Mouse (Mus musculus) neural tube, embryonic 12.5 days (tissue): ENCODE data around the gene Nol4l. TPM values are rescaled to one million over a fixed set of nuclear protein-coding genes. Genes with fewer than 3 reads are reported as not detected.
A peak's percentile ranks its signal among the peaks of the same experiment; 100 is the strongest.

Source experiments
- ATAC-seq: fragments of 200-750 bp; cut with Nextera tagmentation; 2 replicates; pipeline ENCODE4 v1.8.0; 2017; ENCODE audit warnings: low read depth, mild to moderate bottlenecking, moderate TSS enrichment, moderate library complexity; ENCODE audit not compliant: low FRiP score
- H3K27ac ChIP-seq: fragments of 300-500 bp; sonication (generic); 2 replicates; pipeline ENCODE4 v1.5.1; 2016
- H3K27me3 ChIP-seq: fragments of 300-500 bp; sonication (generic); replicated peaks from 2 replicates; pipeline ENCODE4 v1.6.1; 2016; ENCODE audit warnings: mild to moderate bottlenecking
- H3K36me3 ChIP-seq: fragments of 300-500 bp; sonication (generic); 2 replicates; pipeline ENCODE4 v1.6.1; 2016; ENCODE audit warnings: mild to moderate bottlenecking
- H3K4me1 ChIP-seq: fragments of 300-500 bp; sonication (generic); 2 replicates; pipeline ENCODE4 v1.6.1; 2016
- H3K4me2 ChIP-seq: fragments of 300-500 bp; sonication (generic); replicated peaks from 2 replicates; pipeline ENCODE4 v1.6.1; 2016; ENCODE audit warnings: mild to moderate bottlenecking
- H3K4me3 ChIP-seq: fragments of 300-500 bp; sonication (generic); 2 replicates; pipeline ENCODE4 v1.5.1; 2016
- H3K9ac ChIP-seq: fragments of 300-500 bp; sonication (generic); 2 replicates; pipeline ENCODE4 v1.6.1; 2016; ENCODE audit warnings: mild to moderate bottlenecking
- H3K9me3 ChIP-seq: fragments of 300-500 bp; sonication (generic); 2 replicates; pipeline ENCODE4 v1.6.1; 2016; ENCODE audit warnings: mild to moderate bottlenecking
- WGBS: fragments of 180-500 bp; shearing (Covaris S2); methylation state at CpG from one replicate; pipeline ENCODE4 v1.1.7; 2016; 5-methylcytosine and 5-hydroxymethylcytosine counted together
- polyA plus RNA-seq: library from polyadenylated mRNA; unstranded; fragments of >200 nt; fragmentation: Nextera tagmentation; extraction: Ambion mirVana; gene quantifications from 2 replicates; pipeline ENCODE4 v1.2.1, GENCODE M21; 2016

The Nol4l gene
- polyA plus RNA-seq, 1 experiment from 2014 or later: 39.9 TPM

DNA sequence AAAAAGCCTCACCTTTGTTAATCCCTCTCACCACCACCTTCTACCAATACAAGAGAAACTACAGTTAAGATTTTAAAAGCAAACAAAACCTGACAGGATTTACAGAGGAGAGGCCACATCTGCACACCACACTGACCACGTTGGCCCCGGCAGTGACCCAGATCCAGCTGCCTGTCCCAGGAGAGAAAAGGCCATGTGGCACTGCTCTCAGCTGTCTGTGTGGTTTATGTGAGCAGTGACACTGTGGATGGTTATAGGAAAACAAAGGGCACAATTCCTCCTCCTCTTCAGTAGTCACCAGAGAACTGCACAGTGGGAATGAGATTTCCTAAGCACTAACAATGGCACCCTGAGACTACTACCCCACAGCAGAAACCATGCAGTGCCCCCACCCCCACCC, 60.5 kb downstream of the Nol4l start:
- Histone ChIP-seq H3K4me1 (peaks cover 18% of the 10 kb centered on the region), H3K27ac (0 out of 2 replicates have a peak overlapping the region, but pooled peaks have one; percentile 0), H3K9me3 (no peaks in the 10 kb centered on the region), H3K36me3 (no peaks in the 10 kb centered on the region; the same call in 1 of the 2 replicates), H3K27me3 (no peaks in the 10 kb centered on the region), H3K4me3 (no peak overlapping the region), H3K4me2 (no peak overlapping the region), H3K9ac (no peak overlapping the region)
- 0 out of 2 replicates have a peak, but pooled peaks have one; percentile 41 for ATAC-seq
- WGBS: 38% methylated on average over 2 of the region's 2 CpGs

DNA sequence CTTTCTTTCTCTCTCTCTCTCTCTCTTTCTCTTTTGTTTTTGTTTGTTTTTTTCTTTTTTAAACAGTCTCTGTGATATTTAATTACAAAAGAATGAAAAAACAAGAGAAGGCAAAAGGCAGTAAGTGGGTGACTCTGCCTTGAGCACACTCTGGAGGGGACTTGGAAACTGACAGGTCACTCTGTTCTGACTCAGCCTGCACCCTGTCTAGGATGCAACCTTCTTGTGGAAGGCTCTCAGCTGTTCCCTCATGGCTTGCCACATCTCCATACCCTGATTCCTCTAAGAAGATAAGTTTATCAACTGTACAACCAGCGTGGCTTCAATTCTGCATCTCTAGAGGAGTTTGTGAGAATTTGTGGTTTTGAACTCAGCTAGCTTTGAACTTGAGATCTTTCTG, 62.4 kb downstream of the Nol4l start:
- Histone ChIP-seq H3K4me2 (no peak overlapping the region), H3K9ac (no peak overlapping the region), H3K4me3 (no peak overlapping the region), H3K27me3 (no peaks in the 10 kb centered on the region), H3K27ac (no peak overlapping the region), H3K4me1 (peaks cover 18% of the 10 kb centered on the region), H3K9me3 (no peaks in the 10 kb centered on the region), H3K36me3 (no peaks in the 10 kb centered on the region; the same call in 1 of the 2 replicates)
- 94% methylated on average over 1 of the region's 1 CpGs for WGBS
- no peak for ATAC-seq

DNA sequence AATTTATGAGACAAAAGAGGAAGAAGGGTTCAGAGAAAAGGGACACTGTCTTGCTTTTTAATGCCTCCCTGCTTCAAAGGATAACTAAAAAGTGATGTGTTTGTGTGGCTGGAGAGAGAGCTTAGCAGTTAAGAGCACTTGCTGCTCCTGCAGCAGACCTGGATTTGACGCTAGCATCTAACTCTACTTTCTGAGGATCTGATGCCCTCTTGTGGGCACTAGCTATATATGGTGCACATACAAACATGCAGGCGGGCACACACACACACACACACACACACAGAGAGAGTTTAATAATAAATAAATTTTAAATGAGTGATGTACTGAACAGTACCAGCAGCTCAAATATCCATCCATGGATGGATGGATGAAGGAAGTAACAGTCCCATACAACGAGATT, 66.5 kb downstream of the Nol4l start:
- Histone ChIP-seq H3K27ac (no peak overlapping the region), H3K4me1 (peaks cover 4% of the 10 kb centered on the region; the same call in 1 of the 2 replicates), H3K36me3 (no peaks in the 10 kb centered on the region; the same call in 1 of the 2 replicates), H3K9ac (no peak overlapping the region), H3K4me2 (no peak overlapping the region), H3K4me3 (no peak overlapping the region), H3K27me3 (no peaks in the 10 kb centered on the region), H3K9me3 (no peaks in the 10 kb centered on the region)
- ATAC-seq: no peak
- 79% methylated on average over 3 of the region's 3 CpGs for WGBS

DNA sequence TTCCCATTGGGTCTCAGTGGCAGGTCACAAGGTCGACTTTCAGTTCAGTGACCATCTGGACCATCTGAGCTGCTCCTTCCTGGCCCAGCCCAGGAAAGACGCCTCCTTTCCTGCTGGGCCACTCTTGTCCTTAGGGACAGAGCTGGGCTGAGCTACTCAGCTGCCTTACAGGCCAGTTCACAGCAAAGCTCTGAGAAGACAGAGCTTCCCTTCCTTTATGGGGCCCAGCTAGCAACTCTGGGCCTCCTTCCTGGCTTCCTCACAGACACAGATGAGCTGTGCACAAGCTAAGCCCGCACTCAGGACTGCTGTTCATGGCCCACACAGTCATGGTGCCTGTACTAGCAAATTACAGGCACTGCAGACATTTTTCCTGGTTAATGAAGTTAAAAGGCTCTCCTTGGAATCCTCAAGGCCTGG, 71.7 kb downstream of the Nol4l start:
- peaks cover 16% of the 10 kb centered on the region for H3K4me1 ChIP-seq
- H3K36me3 ChIP-seq: no peaks in the 10 kb centered on the region
- no peak overlapping the region for H3K4me2 ChIP-seq
- WGBS: 30% methylated on average over 3 of the region's 3 CpGs
- H3K9ac ChIP-seq: no peak overlapping the region
- no peaks in the 10 kb centered on the region for H3K27me3 ChIP-seq
- H3K9me3 ChIP-seq: no peaks in the 10 kb centered on the region
- H3K4me3 ChIP-seq: no peak overlapping the region
- H3K27ac ChIP-seq: no peak overlapping the region
- no peak for ATAC-seq

DNA sequence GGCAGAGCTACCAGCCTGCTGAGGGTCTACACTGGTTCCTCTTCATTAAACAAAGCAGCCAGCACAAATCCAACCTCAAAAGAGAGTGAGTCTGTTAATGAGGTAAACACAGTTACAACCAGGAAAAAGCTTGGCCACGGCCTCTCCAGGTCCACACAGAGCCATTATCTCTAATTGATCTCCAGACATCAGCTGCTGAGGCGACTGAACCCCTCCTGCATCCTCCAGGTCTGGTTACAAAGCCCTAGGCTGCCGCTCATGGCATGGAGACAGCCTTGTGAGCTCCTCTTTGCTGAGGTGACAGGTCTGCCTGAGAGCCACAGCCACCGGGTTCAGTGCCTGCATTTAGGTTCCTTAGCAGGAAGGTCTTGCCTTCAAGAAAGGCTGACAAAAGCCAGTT, 72.3 kb downstream of the Nol4l start:
- Histone ChIP-seq H3K9me3 (no peaks in the 10 kb centered on the region), H3K36me3 (no peaks in the 10 kb centered on the region), H3K4me3 (no peak overlapping the region), H3K9ac (no peak overlapping the region), H3K27ac (0 out of 2 replicates have a peak overlapping the region, but pooled peaks have one; percentile 16), H3K4me1 (peaks cover 16% of the 10 kb centered on the region), H3K27me3 (no peaks in the 10 kb centered on the region), H3K4me2 (no peak overlapping the region)
- 26% methylated on average over 4 of the region's 4 CpGs for WGBS
- ATAC-seq: no peak

DNA sequence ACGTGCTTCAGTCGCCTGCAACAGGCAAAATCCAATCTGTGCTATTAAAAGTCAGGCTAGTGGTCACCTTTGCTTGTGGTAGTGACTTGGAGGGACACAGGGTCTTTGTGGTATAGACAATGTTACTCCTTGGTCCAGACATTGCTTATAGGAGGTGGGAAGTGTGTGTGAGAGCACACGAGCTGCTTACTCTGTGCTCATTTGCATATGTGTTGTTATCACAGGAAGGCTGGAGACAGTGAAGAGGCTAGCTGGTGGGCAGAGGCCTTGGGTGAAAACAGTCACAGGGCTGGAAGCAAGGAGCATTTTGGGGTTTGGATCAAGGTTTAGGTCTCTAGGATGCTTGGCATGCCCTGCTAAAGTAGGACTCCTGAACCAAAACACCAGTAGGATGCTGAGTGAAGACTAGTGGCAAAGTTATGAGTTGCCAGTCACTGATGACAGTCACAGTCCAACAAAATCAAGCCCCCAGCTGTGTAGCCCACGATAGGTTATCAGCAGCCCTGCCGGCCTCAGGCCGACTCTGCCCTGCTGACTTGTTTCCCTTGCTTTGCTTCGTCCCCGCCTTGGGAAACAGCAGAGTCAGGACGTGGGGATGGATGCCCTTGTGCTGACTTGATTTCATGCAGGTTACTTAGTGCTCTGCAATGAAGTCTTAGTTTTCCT, 74.8 kb downstream of the Nol4l start:
- Histone ChIP-seq H3K4me1 (peaks cover 12% of the 10 kb centered on the region), H3K4me2 (no peak overlapping the region), H3K27me3 (no peaks in the 10 kb centered on the region), H3K36me3 (no peaks in the 10 kb centered on the region), H3K27ac (no peak overlapping the region), H3K9ac (no peak overlapping the region), H3K4me3 (no peak overlapping the region), H3K9me3 (no peaks in the 10 kb centered on the region)
- WGBS: 58% methylated on average over 9 of the region's 9 CpGs
- no peak for ATAC-seq

DNA sequence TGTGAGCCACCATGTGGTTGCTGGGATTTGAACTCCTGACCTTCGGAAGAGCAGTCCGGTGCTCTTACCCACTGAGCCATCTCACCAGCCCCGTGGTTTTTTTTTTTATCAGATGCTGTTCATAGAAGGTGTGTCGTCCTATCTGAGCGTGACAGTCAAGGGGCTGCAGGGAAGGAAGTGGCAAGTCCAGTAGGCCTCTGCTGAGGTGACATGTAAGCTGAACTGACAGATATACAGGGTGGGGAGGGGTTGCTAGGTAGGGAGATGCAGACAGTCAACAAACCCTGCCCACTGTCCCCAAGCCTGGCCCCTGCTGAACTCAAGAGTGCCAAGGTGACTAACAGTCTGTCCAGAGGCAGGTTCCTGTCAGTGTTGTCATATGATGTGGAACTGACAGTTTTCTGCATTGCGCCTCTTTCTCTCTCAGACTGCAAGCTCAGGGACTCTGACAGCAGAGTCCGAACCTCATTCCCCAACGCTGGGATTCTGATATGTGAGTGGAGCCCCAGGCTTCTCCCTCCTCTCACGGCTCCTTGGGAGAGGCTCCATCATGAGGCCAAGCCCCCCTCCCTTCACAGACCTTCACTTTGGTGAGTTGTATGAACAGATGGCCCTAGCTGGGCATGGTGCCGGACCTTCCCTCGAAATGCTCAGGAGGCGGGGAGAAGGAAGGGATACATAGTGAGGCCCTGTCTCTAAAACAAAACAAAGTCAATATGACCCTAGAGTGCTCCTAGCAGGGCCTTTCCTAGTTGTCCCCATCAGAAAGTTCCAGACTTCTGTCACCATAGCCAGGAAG, 75.6 kb downstream of the Nol4l start:
- no peaks in the 10 kb centered on the region for H3K9me3 ChIP-seq
- no peak overlapping the region for H3K4me3 ChIP-seq
- H3K27ac ChIP-seq: no peak overlapping the region
- no peaks in the 10 kb centered on the region for H3K36me3 ChIP-seq
- ATAC-seq: no peak
- H3K4me2 ChIP-seq: no peak overlapping the region
- peaks cover 12% of the 10 kb centered on the region for H3K4me1 ChIP-seq
- H3K27me3 ChIP-seq: no peaks in the 10 kb centered on the region
- H3K9ac ChIP-seq: no peak overlapping the region
- WGBS: 72% methylated on average over 12 of the region's 12 CpGs

DNA sequence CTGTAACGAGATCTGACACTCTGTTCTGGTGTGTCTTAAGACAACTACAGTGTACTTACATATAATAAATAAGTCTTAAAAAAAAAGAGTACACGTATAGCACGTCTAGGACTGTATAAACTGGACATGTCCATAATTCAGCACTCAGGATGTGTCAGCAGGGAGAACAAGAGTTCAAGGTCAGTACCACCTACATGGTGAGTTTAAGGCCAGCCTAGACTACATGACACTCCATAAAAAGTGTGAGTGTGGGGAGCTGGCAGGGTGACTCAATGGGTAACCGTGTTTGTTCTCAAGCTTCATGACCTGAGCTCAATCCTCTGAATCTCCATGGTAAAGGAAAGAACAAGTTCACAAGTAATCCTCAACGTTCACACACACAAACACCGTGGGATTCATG, 81.3 kb downstream of the Nol4l start:
- H3K4me3 ChIP-seq: no peak overlapping the region
- no peaks in the 10 kb centered on the region for H3K9me3 ChIP-seq
- H3K9ac ChIP-seq: no peak overlapping the region
- 83% methylated on average over 6 of the region's 6 CpGs for WGBS
- no peak overlapping the region for H3K27ac ChIP-seq
- H3K4me1 ChIP-seq: 0 out of 2 replicates have a peak, but pooled peaks cover 5% of the 10 kb centered on the region
- no peaks in the 10 kb centered on the region for H3K36me3 ChIP-seq
- no peaks in the 10 kb centered on the region for H3K27me3 ChIP-seq
- no peak overlapping the region for H3K4me2 ChIP-seq
- ATAC-seq: no peak

DNA sequence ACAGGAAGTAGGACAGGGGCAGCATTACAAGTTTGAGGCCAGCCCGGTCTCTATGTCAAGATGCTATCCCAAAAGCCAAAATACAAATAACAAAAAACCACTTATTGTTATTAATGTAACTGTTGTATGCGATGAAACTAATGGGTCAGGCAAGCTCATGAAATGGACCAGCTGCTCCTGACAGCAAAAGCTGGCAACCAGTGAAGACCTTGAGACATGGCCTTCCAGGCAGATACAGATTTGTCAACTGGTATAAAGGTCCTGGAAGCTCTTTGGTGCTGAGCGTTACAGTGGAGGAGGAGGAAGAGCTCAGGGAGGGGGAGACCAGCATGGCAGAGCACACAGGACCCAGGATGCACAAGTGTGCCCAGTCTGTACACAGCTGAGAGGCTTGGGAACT, 82.1 kb downstream of the Nol4l start:
- no peak overlapping the region for H3K9ac ChIP-seq
- no peaks in the 10 kb centered on the region for H3K9me3 ChIP-seq
- WGBS: 86% methylated on average over 3 of the region's 3 CpGs
- no peak overlapping the region for H3K27ac ChIP-seq
- no peak overlapping the region for H3K4me2 ChIP-seq
- H3K27me3 ChIP-seq: no peaks in the 10 kb centered on the region
- no peak for ATAC-seq
- no peaks in the 10 kb centered on the region for H3K36me3 ChIP-seq
- peaks cover 8% of the 10 kb centered on the region for H3K4me1 ChIP-seq
- no peak overlapping the region for H3K4me3 ChIP-seq

DNA sequence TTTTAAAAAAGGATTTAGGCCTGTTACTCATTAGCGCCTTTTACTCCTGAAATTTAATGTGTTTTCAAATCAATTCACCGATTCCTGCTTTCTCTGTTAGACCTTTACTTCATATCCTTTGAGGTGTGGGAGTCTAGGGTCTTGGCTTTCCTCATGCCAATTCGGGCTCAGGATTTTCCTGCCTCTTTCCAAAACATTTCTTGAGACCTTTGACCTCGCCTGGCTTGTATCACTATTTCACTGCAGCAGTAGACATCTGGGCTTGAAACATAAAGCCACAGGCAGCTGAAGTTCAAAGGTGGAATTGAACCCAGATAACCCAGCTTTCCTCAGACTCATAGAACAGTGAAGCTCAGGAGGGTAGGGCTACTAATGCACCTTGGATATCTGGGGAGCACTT, 83.3 kb downstream of the Nol4l start:
- 23% methylated on average over 4 of the region's 4 CpGs for WGBS
- Histone ChIP-seq H3K9me3 (no peaks in the 10 kb centered on the region), H3K4me3 (no peak overlapping the region), H3K27me3 (no peaks in the 10 kb centered on the region), H3K4me2 (peak overlapping the region; percentile 98; the same call in 1 of the 2 replicates), H3K9ac (no peak overlapping the region), H3K36me3 (no peaks in the 10 kb centered on the region), H3K27ac (no peak overlapping the region), H3K4me1 (peaks cover 20% of the 10 kb centered on the region)
- ATAC-seq: no peak

DNA sequence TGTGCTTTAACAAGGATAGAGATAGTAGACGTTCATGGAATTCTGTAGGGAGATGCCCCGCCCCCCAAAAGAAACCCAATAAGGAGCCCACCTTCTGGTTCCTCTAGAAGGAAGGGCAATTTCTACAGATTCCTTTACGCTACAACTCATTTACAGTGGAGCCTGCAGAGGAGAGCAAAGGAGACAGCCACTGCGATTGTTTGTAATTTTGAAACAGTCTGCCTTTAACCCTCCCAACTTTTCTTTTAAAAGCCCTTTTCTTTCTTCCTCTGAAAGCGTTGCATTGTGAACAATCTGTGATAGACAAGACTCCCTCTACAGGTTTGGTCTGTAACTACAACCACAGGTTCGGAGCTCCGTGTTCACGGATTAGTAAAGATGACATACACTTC, 83.8 kb downstream of the Nol4l start:
- Histone ChIP-seq H3K27ac (peak overlapping the region; percentile 96), H3K27me3 (no peaks in the 10 kb centered on the region), H3K4me3 (peak overlapping the region; percentile 94), H3K36me3 (no peaks in the 10 kb centered on the region), H3K9me3 (no peaks in the 10 kb centered on the region), H3K9ac (peak overlapping the region; percentile 97), H3K4me1 (peaks cover 25% of the 10 kb centered on the region), H3K4me2 (peak overlapping the region; percentile 98)
- WGBS: under 1% methylated on average over 8 of the region's 8 CpGs
- no peak for ATAC-seq

DNA sequence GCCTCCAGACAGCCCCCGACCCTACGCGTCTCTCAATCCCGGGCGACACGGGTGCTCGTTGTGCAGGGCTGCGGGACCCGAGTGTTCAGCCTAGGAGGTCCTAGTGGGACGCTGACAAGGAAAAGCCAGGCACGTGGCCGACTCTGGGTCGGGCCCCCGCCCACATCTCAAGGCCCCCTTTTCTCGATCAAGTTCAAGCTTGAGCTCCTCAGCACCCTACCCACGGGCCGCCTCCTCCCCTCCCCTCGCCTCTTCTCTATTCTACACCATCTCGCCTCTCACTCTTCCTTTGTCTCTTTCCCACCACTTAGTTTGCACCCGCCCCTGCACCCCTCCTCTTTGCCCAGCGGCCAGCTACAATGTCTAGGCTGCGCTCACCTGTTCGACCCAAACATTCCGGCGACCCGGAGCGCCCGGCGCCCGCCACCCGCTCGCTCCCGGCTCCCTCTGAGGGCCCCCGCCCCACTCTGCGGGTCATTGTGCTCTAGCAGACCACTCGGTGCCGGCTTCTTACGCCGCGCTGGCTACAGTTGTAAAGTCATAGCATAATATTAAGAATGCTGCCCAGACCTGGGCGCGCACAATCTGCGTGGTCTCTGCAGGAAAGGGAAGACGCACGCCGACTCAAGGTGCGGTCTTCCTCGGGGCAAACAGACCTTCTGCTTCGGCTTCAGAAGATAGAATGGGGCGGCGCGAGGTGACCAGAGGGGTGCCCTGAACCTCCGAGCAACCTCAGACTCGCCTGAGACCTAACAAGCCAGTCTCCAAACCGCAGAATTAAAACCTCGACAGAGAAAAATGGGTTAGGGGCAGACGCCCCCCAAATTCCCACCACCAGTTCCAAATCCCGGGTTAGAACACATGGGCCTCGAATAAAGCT, 84.4 kb downstream of the Nol4l start:
- H3K4me2 ChIP-seq: peak overlapping the region; percentile 98
- peaks cover 31% of the 10 kb centered on the region for H3K4me1 ChIP-seq
- WGBS: under 1% methylated on average over 59 of the region's 59 CpGs
- no peaks in the 10 kb centered on the region for H3K27me3 ChIP-seq
- H3K4me3 ChIP-seq: peak overlapping the region; percentile 94
- H3K9me3 ChIP-seq: no peaks in the 10 kb centered on the region
- peak overlapping the region; percentile 97 for H3K9ac ChIP-seq
- ATAC-seq: peak; percentile 48
- H3K27ac ChIP-seq: peak overlapping the region; percentile 96
- H3K36me3 ChIP-seq: no peaks in the 10 kb centered on the region
